Mouse (Mus musculus) MEL (cell line): ENCODE results near the gene Myo1c. TPM values are rescaled to one million over a fixed set of nuclear protein-coding genes. Genes with fewer than 3 reads are reported as not detected.

ENCODE experiments used
- DNase-seq: peaks from one replicate; pipeline ENCODE4 v3.0.0; 2011; ENCODE audit warnings: low read depth, low spot score
- H3K27ac ChIP-seq: 2 replicates; pipeline ENCODE4 v1.5.1; 2012; ENCODE audit warnings: low read depth, mild to moderate bottlenecking, control low read depth, low read length, moderate library complexity; ENCODE audit not compliant: control insufficient read depth
- H3K27me3 ChIP-seq, 2 experiments: fragments of 150-350 bp in 1 of 2; sonication (generic) in 1 of 2; 2 replicates each; pipeline ENCODE4 v1.6.1; 2012; ENCODE audit warnings: low read length in 2 of 2, mild to moderate bottlenecking in 2 of 2, improper control_type of control experiment in 1 of 2, moderate library complexity in 1 of 2; ENCODE audit not compliant: insufficient read depth in 2 of 2, control insufficient read depth in 1 of 2
- H3K36me3 ChIP-seq, 2 experiments: 2 replicates each; pipeline ENCODE4 v1.6.1; 2012 to 2014; ENCODE audit warnings: low read length in 2 of 2, improper control_type of control experiment in 1 of 2, inconsistent platforms in 1 of 2, mild to moderate bottlenecking in 1 of 2; ENCODE audit not compliant: insufficient read depth in 2 of 2, control insufficient read depth in 1 of 2
- H3K4me1 ChIP-seq, 2 experiments: fragments of 150-350 bp in 1 of 2; sonication (generic) in 1 of 2; 2 replicates each; pipeline ENCODE4 v1.6.1; 2012; ENCODE audit warnings: low read length in 2 of 2, improper control_type of control experiment in 1 of 2, mild to moderate bottlenecking in 1 of 2; ENCODE audit not compliant: insufficient read depth in 2 of 2, control insufficient read depth in 1 of 2
- H3K4me3 ChIP-seq, 2 experiments: fragments of 150-350 bp in 1 of 2; sonication (generic) in 1 of 2; 2 replicates each; pipeline ENCODE4 v1.5.1; 2012; ENCODE audit warnings: low read depth in 2 of 2, low read length in 2 of 2, mild to moderate bottlenecking in 2 of 2, moderate library complexity in 2 of 2, control low read depth in 1 of 2, improper control_type of control experiment in 1 of 2; ENCODE audit not compliant: control insufficient read depth in 1 of 2, insufficient read depth in 1 of 2
- H3K79me2 ChIP-seq: 2 replicates; pipeline ENCODE4 v1.6.1; 2012; ENCODE audit warnings: mild to moderate bottlenecking, low read length, moderate library complexity; ENCODE audit not compliant: control insufficient read depth, poor library complexity, insufficient read depth
- H3K9ac ChIP-seq: 2 replicates; pipeline ENCODE4 v1.6.1; 2012; ENCODE audit warnings: low read depth, mild to moderate bottlenecking, control low read depth, low read length, moderate library complexity; ENCODE audit not compliant: control insufficient read depth, poor library complexity, severe bottlenecking
- H3K9me3 ChIP-seq: fragments of 150-350 bp; sonication (generic); replicated peaks from 2 replicates; pipeline ENCODE4 v1.6.1; 2012; ENCODE audit warnings: mild to moderate bottlenecking, low read length, improper control_type of control experiment, moderate library complexity; ENCODE audit not compliant: insufficient read depth
- CHD1 ChIP-seq: IDR thresholded peaks from 2 replicates; pipeline ENCODE4 v1.6.1; 2012; ENCODE audit warnings: low read depth, mild to moderate bottlenecking, inconsistent platforms, low read length, improper control_type of control experiment
- CTCF ChIP-seq, 3 experiments: IDR thresholded peaks in 2 of 3; conservative IDR thresholded peaks in 1 of 3; 2 replicates each; pipeline ENCODE4 v1.5.1; 2011 to 2012; ENCODE audit warnings: low read length in 3 of 3, low read depth in 2 of 3, mild to moderate bottlenecking in 2 of 3, improper control_type of control experiment in 1 of 3, inconsistent platforms in 1 of 3, mixed read lengths in 1 of 3, moderate library complexity in 1 of 3; ENCODE audit not compliant: control insufficient read depth in 1 of 3, insufficient read depth in 1 of 3, poor library complexity in 1 of 3, severe bottlenecking in 1 of 3
- ELF1 ChIP-seq: IDR thresholded peaks from 2 replicates; pipeline ENCODE4 v1.6.1; 2014; ENCODE audit warnings: low read depth, mild to moderate bottlenecking, inconsistent platforms, low read length, improper control_type of control experiment, moderate library complexity
- EP300 ChIP-seq, 2 experiments: IDR thresholded peaks; 2 replicates each; pipeline ENCODE4 v1.6.1; 2011; ENCODE audit warnings: improper control_type of control experiment in 2 of 2, low read length in 2 of 2, low read depth in 1 of 2, mild to moderate bottlenecking in 1 of 2
- ETS1 ChIP-seq: IDR thresholded peaks from 2 replicates; pipeline ENCODE4 v1.6.1; 2012; ENCODE audit warnings: low read depth, mild to moderate bottlenecking, inconsistent platforms, low read length, improper control_type of control experiment, moderate library complexity
- HCFC1 ChIP-seq: IDR thresholded peaks from 2 replicates; pipeline ENCODE4 v1.6.1; 2012; ENCODE audit warnings: low read depth, mild to moderate bottlenecking, inconsistent platforms, low read length, improper control_type of control experiment, moderate library complexity
- KAT2A ChIP-seq: conservative IDR thresholded peaks from 2 replicates; pipeline ENCODE4 v1.6.1; 2012; ENCODE audit warnings: low read depth, low read length, improper control_type of control experiment, inconsistent platforms
- MAX ChIP-seq: IDR thresholded peaks from 2 replicates; pipeline ENCODE4 v1.6.1; 2011; ENCODE audit warnings: low read length, improper control_type of control experiment
- MAZ ChIP-seq: IDR thresholded peaks from 2 replicates; pipeline ENCODE4 v1.6.1; 2012; ENCODE audit warnings: low read depth, mild to moderate bottlenecking, inconsistent platforms, low read length, improper control_type of control experiment
- MEF2A ChIP-seq: IDR thresholded peaks from 2 replicates; pipeline ENCODE4 v1.6.1; 2014; ENCODE audit warnings: low read depth, mild to moderate bottlenecking, inconsistent platforms, low read length, improper control_type of control experiment; ENCODE audit not compliant: poor library complexity, insufficient replicate concordance, severe bottlenecking; ENCODE audit errors: extremely low read depth
- MXI1 ChIP-seq: IDR thresholded peaks from 2 replicates; pipeline ENCODE4 v1.6.1; 2011; ENCODE audit warnings: mild to moderate bottlenecking, low read depth, low read length, improper control_type of control experiment
- MYB ChIP-seq: IDR thresholded peaks from 2 replicates; pipeline ENCODE4 v1.6.1; 2011; ENCODE audit warnings: mild to moderate bottlenecking, low read depth, low read length, improper control_type of control experiment
- MYC ChIP-seq: IDR thresholded peaks from 2 replicates; pipeline ENCODE4 v1.6.1; 2011; ENCODE audit warnings: low read depth, mild to moderate bottlenecking, low read length, improper control_type of control experiment, moderate library complexity
- NELFE ChIP-seq: IDR thresholded peaks from 2 replicates; pipeline ENCODE4 v1.6.1; 2011; ENCODE audit warnings: low read depth, low read length, improper control_type of control experiment
- POLR2AphosphoS2 ChIP-seq: IDR thresholded peaks from 2 replicates; pipeline ENCODE4 v1.6.1; 2011; ENCODE audit warnings: low read length, improper control_type of control experiment
- POLR2AphosphoS5 ChIP-seq: IDR thresholded peaks from 2 replicates; pipeline ENCODE4 v1.6.1; 2012; ENCODE audit warnings: low read depth, borderline replicate concordance, mild to moderate bottlenecking, inconsistent platforms, low read length, moderate library complexity, mixed read lengths
- RCOR1 ChIP-seq: IDR thresholded peaks from 2 replicates; pipeline ENCODE4 v1.6.1; 2012; ENCODE audit warnings: low read depth, mild to moderate bottlenecking, inconsistent platforms, low read length, improper control_type of control experiment
- SIN3A ChIP-seq: IDR thresholded peaks from 2 replicates; pipeline ENCODE4 v1.6.1; 2012; ENCODE audit warnings: low read length, improper control_type of control experiment, inconsistent platforms
- TCF12 ChIP-seq: IDR thresholded peaks from 2 replicates; pipeline ENCODE4 v1.6.1; 2014; ENCODE audit warnings: low read depth, mild to moderate bottlenecking, inconsistent platforms, low read length, improper control_type of control experiment, moderate library complexity
- USF1 ChIP-seq: IDR thresholded peaks from 2 replicates; pipeline ENCODE4 v1.6.1; 2014; ENCODE audit warnings: low read depth, mild to moderate bottlenecking, inconsistent platforms, low read length, improper control_type of control experiment, moderate library complexity
- ZMIZ1 ChIP-seq: IDR thresholded peaks from 2 replicates; pipeline ENCODE4 v1.6.1; 2012; ENCODE audit warnings: low read depth, mild to moderate bottlenecking, inconsistent platforms, low read length, improper control_type of control experiment, moderate library complexity
- ZNF384 ChIP-seq: IDR thresholded peaks from 2 replicates; pipeline ENCODE4 v1.6.1; 2012; ENCODE audit warnings: low read depth, mild to moderate bottlenecking, inconsistent platforms, low read length, improper control_type of control experiment
- polyA plus RNA-seq, 2 experiments: library from polyadenylated mRNA; stranded (reverse) in 1 of 2; unstranded in 1 of 2; fragments of >175 nt in 1 of 2; fragments of >200 nt in 1 of 2; gene quantifications; 2 replicates each; pipeline versions ENCODE4 v1.2.1 to v1.2.4; 2012; ENCODE audit warnings: low replicate concordance in 2 of 2, low read depth in 1 of 2; ENCODE audit not compliant: insufficient read length in 2 of 2, insufficient read depth in 1 of 2, missing spikeins in 1 of 2
- total RNA-seq: library from RNA; depleted of rRNA; stranded (reverse); fragments of 300-350 nt; gene quantifications from 2 replicates; pipeline ENCODE4 v1.2.3, GENCODE M21; 2012

Gene Myo1c
- total and polyA plus RNA-seq, 3 experiments = 33.2 to 45.6 TPM; not detected in 1

DNA sequence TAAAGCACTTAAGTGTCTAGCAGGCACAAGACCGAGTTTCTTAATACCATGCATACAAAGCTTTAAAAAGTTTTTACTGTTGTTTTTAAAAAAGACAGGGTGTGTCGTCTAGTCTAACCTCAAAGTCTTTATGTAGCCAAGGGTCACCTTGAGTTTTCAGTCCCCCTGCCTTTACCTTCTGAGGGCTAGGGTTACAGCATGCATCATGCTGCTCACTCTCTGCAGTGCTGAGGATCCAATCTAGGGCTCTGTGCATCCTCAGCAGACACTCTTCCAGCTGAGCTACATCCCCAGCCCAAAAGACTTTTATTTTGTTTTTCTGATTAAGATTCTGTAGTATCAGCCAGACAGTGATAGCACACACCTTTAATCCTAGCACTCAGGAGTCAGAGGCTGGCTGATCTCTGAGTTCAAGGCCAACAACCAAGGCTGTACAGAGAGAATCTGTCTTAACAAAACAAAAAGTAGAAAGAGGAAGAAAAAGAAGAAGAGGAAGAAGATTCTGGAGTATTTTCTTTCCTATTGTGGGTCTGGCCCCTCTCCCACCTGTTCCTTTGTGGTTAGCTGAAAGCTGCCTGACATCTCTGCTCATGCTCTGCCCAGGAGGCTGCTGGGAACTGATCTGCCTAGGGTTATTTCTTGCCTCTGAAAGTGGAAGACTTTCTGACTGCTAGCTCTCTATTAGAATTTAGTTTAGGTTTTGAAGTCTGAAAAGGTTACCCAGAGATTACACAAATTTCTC is 27.5 kb upstream of the Myo1c start (continued):
- TF ChIP-seq MEF2A (no peak), ELF1 (peak; percentile 60; the same call in 1 of the 2 replicates), EP300 (IDR thresholded peaks at IDR 0.05; ENCODE audit: low read depth in 1 of 2, low read length in 2 of 2) (peak; percentile 77 to 78)

DNA sequence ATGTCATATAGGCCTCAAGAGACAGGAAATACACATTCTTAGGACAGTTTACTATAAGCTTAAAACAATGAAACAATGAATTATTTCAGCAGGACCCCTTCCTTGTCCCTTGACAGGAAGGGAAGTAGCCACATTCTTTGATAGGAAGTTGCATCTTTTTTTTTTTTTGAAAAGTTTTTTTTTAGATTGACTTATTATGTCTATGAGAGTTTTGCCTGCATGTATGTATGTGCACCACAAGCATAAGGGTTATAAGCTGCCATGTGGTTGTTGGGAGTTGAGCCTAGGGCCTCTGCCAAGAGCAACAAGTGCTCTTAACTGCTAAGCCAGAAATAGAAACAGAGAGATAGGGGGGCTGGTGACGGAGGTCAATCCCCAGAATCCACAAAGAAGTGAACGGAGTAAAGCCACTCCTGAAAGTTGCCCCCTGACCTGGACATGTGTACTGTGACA is 26.2 kb upstream of the Myo1c start:
- Histone ChIP-seq H3K4me1 (peaks cover 20 to 25% of the 10 kb centered on the region in 2 experiments), H3K27me3 (no peaks in the 10 kb centered on the region), H3K79me2 (no peaks in the 10 kb centered on the region; the same call in 1 of the 2 replicates), H3K9me3 (no peaks in the 10 kb centered on the region), H3K36me3 (peaks cover 11 to 27% of the 10 kb centered on the region in 2 experiments), H3K4me3 (no peak overlapping the region), H3K9ac (peak overlapping the region; percentile 13; the same call in 1 of the 2 replicates), H3K27ac (peak overlapping the region; percentile 75)
- TF ChIP-seq MEF2A (peak; percentile 98), CHD1 (0 out of 2 replicates have a peak, but pooled peaks have one; percentile 76), POLR2AphosphoS2 (no peak), USF1 (peak; percentile 14; the same call in 1 of the 2 replicates), EP300 (IDR thresholded peaks at IDR 0.05; ENCODE audit: low read depth in 1 of 2, low read length in 2 of 2) (peak; percentile 70 to 74), MAZ (0 out of 2 replicates have a peak, but pooled peaks have one; percentile 49), POLR2AphosphoS5 (no peak), MXI1 (peak; percentile 85), SIN3A (peak; percentile 74), HCFC1 (no peak), ELF1 (no peak), MAX (peak; percentile 67), MYC (peak; percentile 66; the same call in 1 of the 2 replicates), KAT2A (no peak), TCF12 (0 out of 2 replicates have a peak, but pooled peaks have one; percentile 33), MYB (peak; percentile 75), CTCF (IDR thresholded peaks at IDR 0.05 in 2 of 3, conservative IDR thresholded peaks at IDR 0.05 in 1 of 3; ENCODE audit: control insufficient read depth in 1 of 3, insufficient read depth in 1 of 3, low read depth in 2 of 3, low read length in 3 of 3, poor library complexity in 1 of 3, severe bottlenecking in 1 of 3) (no peak), NELFE (0 out of 2 replicates have a peak, but pooled peaks have one; percentile 23), ZNF384 (peak; percentile 80), ZMIZ1 (no peak), RCOR1 (0 out of 2 replicates have a peak, but pooled peaks have one; percentile 34), ETS1 (peak; percentile 83)
- DNase-seq = peak; percentile 56
